Mouse (Mus musculus): ENCODE results near the gene Itga8.

GRCm38 (mm10) chr2:12103183-12103582 is 198.5 kb downstream of the Itga8 start:
- TF ChIP-seq EP300 (IDR thresholded peaks at IDR 0.05; ENCODE audit: low read length) (no peak), MYC (IDR thresholded peaks at IDR 0.05; ENCODE audit: low read depth, low read length) (no peak), ZNF384 (IDR thresholded peaks at IDR 0.05; ENCODE audit: low read depth, low read length) (no peak), NELFE (IDR thresholded peaks at IDR 0.05; ENCODE audit: low read depth, low read length) (no peak), TBP (conservative IDR thresholded peaks at IDR 0.05; ENCODE audit: low read depth, low read length) (no peak)

Measured in CH12.LX (cell line).